Mouse (Mus musculus) megakaryocyte, embryonic 14.5 days (primary cell): Measurements from ENCODE around the gene Olfr473. TPM values are rescaled to one million over a fixed set of nuclear protein-coding genes. Genes with fewer than 3 reads are reported as not detected.
"Not testable (repeated sequence)": the region's sequence is repeated elsewhere in the genome, so short reads cannot be mapped to it uniquely, and the experiment has no call there.

Experiments
- H3K27me3 ChIP-seq: replicated peaks from 2 replicates; pipeline ENCODE3; 2012; ENCODE audit warnings: inconsistent platforms
- H3K36me3 ChIP-seq: replicated peaks from 2 replicates; pipeline ENCODE3; 2012; ENCODE audit warnings: low read length, inconsistent platforms, mixed read lengths
- H3K4me1 ChIP-seq: 2 replicates; pipeline ENCODE4 v1.6.1; 2012; ENCODE audit warnings: inconsistent platforms
- H3K4me3 ChIP-seq: replicated peaks from 2 replicates; pipeline ENCODE3; 2012; ENCODE audit warnings: moderate library complexity, mild to moderate bottlenecking, inconsistent platforms
- H3K9me3 ChIP-seq: 2 replicates; pipeline ENCODE4 v1.6.1; 2012; ENCODE audit warnings: inconsistent platforms
- FLI1 ChIP-seq: IDR thresholded peaks from 2 replicates; pipeline ENCODE4 v1.6.1; 2012; ENCODE audit warnings: low read length, inconsistent platforms, mixed read lengths
- GATA1 ChIP-seq: IDR thresholded peaks from 3 replicates; pipeline ENCODE4 v1.6.1; 2012; ENCODE audit warnings: mixed read lengths, low read length, inconsistent platforms, borderline replicate concordance
- polyA plus RNA-seq: library from polyadenylated mRNA; stranded (reverse); fragments of >175 nt; gene quantifications from 2 replicates; pipeline ENCODE4 v1.2.3, GENCODE M21; 2012; ENCODE audit warnings: low replicate concordance; ENCODE audit not compliant: insufficient read depth

The Olfr473 gene
- polyA plus RNA-seq = 2.0 TPM in 1 of 2 replicates, not detected in the other

DNA sequence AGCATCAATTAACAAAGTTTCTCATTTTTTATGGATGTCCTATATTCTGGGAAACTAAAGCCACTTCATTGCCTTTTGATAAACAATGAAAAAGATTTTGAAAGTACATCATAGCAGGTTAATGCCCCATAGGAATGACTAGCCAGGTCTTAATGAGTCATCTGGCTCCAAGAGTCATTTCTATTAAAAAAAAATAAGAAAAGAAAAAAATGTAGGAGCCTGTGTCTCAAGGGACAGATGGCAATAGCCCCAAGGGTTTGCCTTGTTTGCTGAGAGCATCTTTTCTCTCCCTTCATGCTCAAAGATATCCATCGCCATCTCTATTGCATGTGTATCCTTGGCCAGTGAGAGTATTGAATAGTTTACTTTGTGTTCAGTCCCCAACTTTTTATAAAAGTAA lies at the start of gene Olfr473:
Gene Olfr473 (plus strand): TSS at position 301 of the 400 bp plus-strand sequence.
- H3K27me3 ChIP-seq = no peaks in the 10 kb centered on the region
- no peaks in the 10 kb centered on the region for H3K4me1 ChIP-seq
- H3K36me3 ChIP-seq = no peaks in the 10 kb centered on the region
- no peak within 1 kb of the TSS for H3K4me3 ChIP-seq
- TF ChIP-seq FLI1 (no peak), GATA1 (no peak)
- H3K9me3 ChIP-seq = no peaks in the 10 kb centered on the region

DNA sequence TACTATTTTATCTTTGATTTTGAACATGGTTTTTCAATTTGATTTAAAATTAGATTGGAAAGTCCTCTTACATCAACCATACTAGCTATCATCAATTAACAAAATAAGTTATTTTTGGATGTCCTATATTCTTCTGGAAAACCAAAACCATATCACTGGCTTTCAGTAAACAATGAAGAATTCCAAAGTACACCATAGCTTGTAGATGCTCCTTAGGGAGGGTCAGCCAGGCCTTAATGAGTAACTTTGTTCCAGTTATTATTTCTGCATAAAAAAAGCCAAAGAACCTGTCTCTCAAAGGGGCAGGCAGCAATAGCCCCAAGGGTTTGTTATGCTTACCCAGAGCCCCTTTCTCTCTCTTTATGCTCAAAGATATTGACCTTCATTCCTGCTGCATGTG lies 32.6 kb upstream of the Olfr473 start, which contains the start of gene Olfr472:
Gene Olfr472 (plus strand): TSS at position 301 of the 400 bp plus-strand sequence.
- Histone ChIP-seq H3K27me3 (no peaks in the 10 kb centered on the region), H3K9me3 (no peaks in the 10 kb centered on the region), H3K4me1 (no peaks in the 10 kb centered on the region), H3K36me3 (no peaks in the 10 kb centered on the region), H3K4me3 (no peak within 1 kb of the TSS)
- TF ChIP-seq FLI1 = no peak

DNA sequence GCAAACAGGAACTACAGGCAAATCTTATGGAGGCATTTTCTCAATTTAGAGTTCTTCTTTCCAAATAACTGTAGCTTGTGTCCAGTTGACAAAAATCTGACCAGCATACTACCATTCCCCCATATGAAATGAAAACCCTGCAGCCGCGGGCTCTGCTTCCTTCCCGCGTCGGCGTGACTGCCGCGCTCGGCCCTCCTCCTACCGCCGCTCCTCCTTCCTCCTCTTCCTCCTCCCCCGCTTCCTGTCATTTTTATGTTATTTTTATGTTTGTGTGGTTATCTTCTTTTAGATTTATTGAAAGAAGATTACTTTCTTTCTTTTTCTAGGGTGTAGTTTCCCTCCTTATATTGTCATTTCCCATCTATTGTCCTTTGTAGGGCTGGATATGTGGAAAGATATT lies 22.3 kb downstream of the Olfr473 start:
- H3K4me3 ChIP-seq, H3K27me3 ChIP-seq, H3K36me3 ChIP-seq, H3K4me1 ChIP-seq: not testable (repeated sequence)
- peaks cover 13% of the 10 kb centered on the region for H3K9me3 ChIP-seq

DNA sequence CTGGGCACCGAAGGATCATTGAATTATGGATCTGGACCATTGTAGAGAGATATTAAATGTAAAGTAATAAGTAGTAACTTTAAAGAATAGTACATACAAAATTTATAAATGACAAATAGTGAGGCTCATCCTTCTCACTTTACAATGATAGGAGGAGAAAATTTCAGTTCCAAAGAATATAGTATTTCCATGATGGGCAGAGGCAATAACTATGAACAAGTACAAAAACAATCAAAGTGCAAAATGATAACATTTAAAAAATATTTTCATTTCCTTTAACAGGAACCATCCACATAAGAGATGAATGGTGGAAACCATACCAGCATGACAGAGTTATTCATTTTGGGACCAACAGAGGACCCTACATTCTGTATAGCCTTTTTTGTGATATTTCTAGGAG lies 24.1 kb downstream of the Olfr473 start, which contains the start of gene Olfr474:
Gene Olfr474 (plus strand): TSS at position 301 of the 400 bp plus-strand sequence.
- Histone ChIP-seq H3K27me3 (no peaks in the 10 kb centered on the region), H3K36me3 (no peaks in the 10 kb centered on the region), H3K4me1 (no peaks in the 10 kb centered on the region)

DNA sequence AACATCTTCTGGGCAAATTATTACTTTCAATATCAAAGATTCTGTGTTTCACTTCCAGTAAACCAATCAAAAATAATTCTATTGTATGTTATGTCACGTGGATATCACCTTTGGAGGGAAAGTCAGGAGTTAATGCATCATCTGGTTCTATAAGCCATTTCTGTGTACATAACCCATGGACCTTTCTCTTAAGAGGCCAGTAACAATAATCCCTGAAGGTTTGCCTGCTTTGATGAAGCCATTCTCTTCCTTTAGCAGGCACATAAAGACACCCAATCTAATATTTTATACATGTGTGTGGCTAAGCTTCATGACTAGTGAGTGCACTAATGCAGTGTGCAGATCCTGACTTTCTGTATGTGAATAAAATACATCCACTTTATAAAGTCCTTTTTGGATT lies 34.3 kb downstream of the Olfr473 start, which contains the start of gene Olfr476:
Gene Olfr476 (plus strand): TSS at position 301 of the 400 bp plus-strand sequence.
- Histone ChIP-seq H3K4me3 (no peak within 1 kb of the TSS), H3K27me3 (no peaks in the 10 kb centered on the region), H3K9me3 (no peaks in the 10 kb centered on the region), H3K4me1 (no peaks in the 10 kb centered on the region), H3K36me3 (no peaks in the 10 kb centered on the region)
- TF ChIP-seq GATA1 (no peak), FLI1 (no peak)

More for the DNA sequence above, 24.1 kb downstream of the Olfr473 start, which contains the start of gene Olfr474:
- no peak within 1 kb of the TSS for H3K4me3 ChIP-seq
- H3K9me3 ChIP-seq = peaks cover 13% of the 10 kb centered on the region
- no peak for TF ChIP-seq FLI1
- no peak for TF ChIP-seq GATA1

Other genes starting within 250 kb of the Olfr473 start
- not detected in 2 replicates for gene Cyb5r2, start 172.4 kb upstream of the Olfr473 start, polyA plus RNA-seq
- not detected in 2 replicates for gene Ovch2, start 129.2 kb upstream of the Olfr473 start, polyA plus RNA-seq
- gene Olfr467, start 118.2 kb upstream of the Olfr473 start, polyA plus RNA-seq = not detected in 2 replicates
- gene Olfr469, start 104.9 kb upstream of the Olfr473 start, polyA plus RNA-seq = not detected in 2 replicates
- not detected in 2 replicates for gene Olfr470, start 83.0 kb upstream of the Olfr473 start, polyA plus RNA-seq
- gene Olfr472, start 32.5 kb upstream of the Olfr473 start, polyA plus RNA-seq = not detected in 2 replicates
- gene Olfr474, start 24.2 kb downstream of the Olfr473 start, polyA plus RNA-seq = not detected in 2 replicates
- not detected in 2 replicates for gene Olfr476, start 34.4 kb downstream of the Olfr473 start, polyA plus RNA-seq
- gene Olfr477, start 56.2 kb downstream of the Olfr473 start, polyA plus RNA-seq = not detected in 2 replicates
- not detected in 2 replicates for gene Olfr478, start 103.5 kb downstream of the Olfr473 start, polyA plus RNA-seq
- gene Olfr479, start 120.2 kb downstream of the Olfr473 start, polyA plus RNA-seq = not detected in 2 replicates
- gene Olfr480, start 136.9 kb downstream of the Olfr473 start, polyA plus RNA-seq = not detected in 2 replicates
- 0.02 TPM in 1 of 2 replicates, not detected in the other for gene Olfr481, start 149.4 kb downstream of the Olfr473 start, polyA plus RNA-seq
- not detected in 2 replicates for gene Olfr482, start 167.1 kb downstream of the Olfr473 start, polyA plus RNA-seq
- gene Olfr483, start 170.4 kb downstream of the Olfr473 start, polyA plus RNA-seq = not detected in 2 replicates
- gene Olfr484, start 197.0 kb downstream of the Olfr473 start, polyA plus RNA-seq = not detected in 2 replicates
- gene Olfr485, start 229.4 kb downstream of the Olfr473 start, polyA plus RNA-seq = not detected in 2 replicates
- gene Olfr486, start 242.3 kb downstream of the Olfr473 start, polyA plus RNA-seq = not detected in 2 replicates